Mouse (Mus musculus) heart, postnatal 0 days (tissue): ENCODE data around the gene Arl8a. TPM values are rescaled to one million over a fixed set of nuclear protein-coding genes. Genes with fewer than 3 reads are reported as not detected.

ENCODE experiments used
- ATAC-seq: fragments of 200-750 bp; cut with Nextera tagmentation; 2 replicates; pipeline ENCODE4 v1.8.0; 2017; ENCODE audit warnings: low read depth, moderate number of reproducible peaks, moderate library complexity; ENCODE audit not compliant: insufficient read depth
- DNase-seq: peaks from one replicate; pipeline ENCODE4 v3.0.0-alpha.2; 2016; ENCODE audit warnings: low spot score
- H3K27ac ChIP-seq: fragments of 300-500 bp; sonication (generic); 2 replicates; pipeline ENCODE4 v1.5.1; 2014; ENCODE audit warnings: low read depth, mild to moderate bottlenecking
- H3K27me3 ChIP-seq: fragments of 300-500 bp; sonication (generic); 2 replicates; pipeline ENCODE4 v1.6.1; 2014; ENCODE audit warnings: low read length, mixed read lengths; ENCODE audit not compliant: control insufficient read depth, insufficient read depth
- H3K36me3 ChIP-seq: fragments of 300-500 bp; sonication (generic); replicated peaks from 2 replicates; pipeline ENCODE4 v1.6.1; 2014; ENCODE audit warnings: low read length, mixed read lengths; ENCODE audit not compliant: control insufficient read depth, insufficient read depth
- H3K4me1 ChIP-seq: fragments of 300-500 bp; sonication (generic); 2 replicates; pipeline ENCODE4 v1.6.1; 2014; ENCODE audit warnings: antibody characterized with exemption; ENCODE audit not compliant: control insufficient read depth, insufficient read depth
- H3K4me2 ChIP-seq: fragments of 300-500 bp; sonication (generic); 2 replicates; pipeline ENCODE4 v1.6.1; 2014; ENCODE audit warnings: low read depth, mild to moderate bottlenecking, low read length, moderate library complexity
- H3K4me3 ChIP-seq: fragments of 300-500 bp; sonication (generic); 2 replicates; pipeline ENCODE4 v1.5.1; 2014; ENCODE audit warnings: low read depth, low read length
- H3K9ac ChIP-seq: fragments of 300-500 bp; sonication (generic); replicated peaks from 2 replicates; pipeline ENCODE4 v1.6.1; 2014; ENCODE audit warnings: low read depth, low read length, mixed read lengths
- H3K9me3 ChIP-seq: fragments of 300-500 bp; sonication (generic); replicated peaks from 2 replicates; pipeline ENCODE4 v1.6.1; 2016; ENCODE audit warnings: low read length; ENCODE audit not compliant: control insufficient read depth
- CTCF ChIP-seq: IDR thresholded peaks from 2 replicates; pipeline ENCODE4 v1.5.1; 2016; ENCODE audit warnings: antibody characterized with exemption, control low read depth, low read depth
- EP300 ChIP-seq: IDR thresholded peaks from 2 replicates; pipeline ENCODE4 v1.6.1; 2016; ENCODE audit warnings: antibody characterized with exemption, low read depth
- WGBS: fragments of 180-500 bp; shearing (Covaris S2); extraction: QIAGEN DNeasy Blood & Tissue Kit; methylation state at CpG from one replicate; pipeline ENCODE4 v1.1.7; 2014; 5-methylcytosine and 5-hydroxymethylcytosine counted together
- polyA plus RNA-seq: library from polyadenylated mRNA; unstranded; fragments of >200 nt; fragmentation: Nextera tagmentation; extraction: Ambion mirVana; gene quantifications from 2 replicates; pipeline ENCODE4 v1.2.1, GENCODE M21; 2015
- total RNA-seq: library from RNA; depleted of rRNA; stranded (reverse); fragments of >200 nt; gene quantifications from 2 replicates; pipeline ENCODE4 v1.2.3, GENCODE M21; 2014; ENCODE audit warnings: low replicate concordance

Gene Arl8a
- total and polyA plus RNA-seq, 2 experiments from 2014 or later: 35.3 to 43.4 TPM

DNA sequence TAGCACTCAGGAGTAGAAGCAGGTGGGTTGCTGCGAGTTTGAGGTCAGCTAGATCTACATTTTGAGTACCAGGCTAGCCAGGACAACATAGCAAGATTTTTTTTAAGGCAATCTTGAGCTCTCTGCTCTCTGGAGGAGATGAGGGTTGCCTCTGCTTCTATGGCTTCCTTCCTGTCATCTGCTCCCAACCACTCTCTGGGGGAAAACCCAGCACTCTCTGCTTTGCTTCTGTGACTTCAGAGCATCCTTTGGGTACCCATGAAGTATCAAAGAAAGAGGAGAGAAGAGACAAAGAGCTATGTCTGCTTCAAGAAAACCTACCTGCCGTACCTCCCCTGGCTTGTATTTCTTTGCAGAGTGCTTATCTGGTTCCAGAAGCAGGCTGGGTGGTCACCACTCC lies 2.7 kb upstream of the Arl8a start:
- 82% methylated on average over 2 of the region's 2 CpGs for WGBS

DNA sequence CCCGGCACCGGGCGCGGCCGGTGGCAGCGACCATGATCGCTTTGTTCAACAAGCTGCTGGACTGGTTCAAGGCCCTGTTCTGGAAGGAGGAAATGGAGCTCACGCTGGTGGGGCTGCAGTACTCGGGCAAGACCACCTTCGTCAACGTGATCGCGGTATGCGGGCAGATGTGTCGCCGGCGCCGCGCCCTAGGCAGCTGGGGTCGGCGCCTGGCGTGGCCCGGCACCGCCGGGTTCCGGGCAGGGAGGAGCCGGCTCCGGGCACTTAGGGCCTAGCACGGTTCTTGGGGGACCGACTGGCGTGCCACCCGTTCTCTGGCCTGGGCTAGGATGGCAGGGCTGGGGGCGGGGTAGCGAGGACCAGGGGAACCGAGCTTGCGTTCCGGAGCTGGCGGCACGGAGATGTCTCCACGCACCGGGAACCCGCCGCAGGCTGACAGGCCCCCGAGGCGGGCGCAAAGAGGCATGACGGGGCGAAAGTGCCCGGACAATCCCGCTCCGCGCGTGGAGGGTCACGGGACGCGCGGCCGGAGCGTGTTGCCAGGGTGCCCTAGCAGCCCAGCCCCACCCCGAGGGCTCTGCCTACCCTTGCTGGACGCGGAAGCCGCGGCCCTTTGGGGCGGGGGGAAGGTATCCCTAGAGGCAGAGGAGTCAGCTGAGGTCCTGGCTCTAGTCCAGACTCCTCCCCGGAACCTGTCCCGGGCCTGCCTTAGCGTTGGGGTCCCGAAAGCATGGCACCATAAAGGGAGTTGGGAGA lies 500 bp downstream of the Arl8a start:
- TF ChIP-seq CTCF (no peak), EP300 (no peak)
- Histone ChIP-seq H3K36me3 (peaks cover 5% of the 10 kb centered on the region), H3K9me3 (no peaks in the 10 kb centered on the region), H3K4me1 (peaks cover 13% of the 10 kb centered on the region; the same call in 1 of the 2 replicates), H3K4me2 (peak overlapping the region; percentile 91), H3K27me3 (peaks cover 40% of the 10 kb centered on the region), H3K27ac (peak overlapping the region; percentile 91), H3K9ac (peak overlapping the region; percentile 89), H3K4me3 (peak overlapping the region; percentile 81)
- under 1% methylated on average over 69 of the region's 69 CpGs for WGBS
- peak; percentile 64 for DNase-seq
- peak; percentile 74 for ATAC-seq

More for the DNA sequence above, 2.7 kb upstream of the Arl8a start:
- peaks cover 13% of the 10 kb centered on the region; the same call in 1 of the 2 replicates for H3K4me1 ChIP-seq
- no peak overlapping the region for H3K27ac ChIP-seq
- H3K27me3 ChIP-seq: peaks cover 40% of the 10 kb centered on the region
- no peak for DNase-seq
- H3K4me2 ChIP-seq: no peak overlapping the region
- no peak overlapping the region for H3K9ac ChIP-seq
- ATAC-seq: no peak
- no peak overlapping the region for H3K4me3 ChIP-seq
- no peak for TF ChIP-seq EP300
- no peak for TF ChIP-seq CTCF
- no peaks in the 10 kb centered on the region for H3K36me3 ChIP-seq
- H3K9me3 ChIP-seq: no peaks in the 10 kb centered on the region

DNA sequence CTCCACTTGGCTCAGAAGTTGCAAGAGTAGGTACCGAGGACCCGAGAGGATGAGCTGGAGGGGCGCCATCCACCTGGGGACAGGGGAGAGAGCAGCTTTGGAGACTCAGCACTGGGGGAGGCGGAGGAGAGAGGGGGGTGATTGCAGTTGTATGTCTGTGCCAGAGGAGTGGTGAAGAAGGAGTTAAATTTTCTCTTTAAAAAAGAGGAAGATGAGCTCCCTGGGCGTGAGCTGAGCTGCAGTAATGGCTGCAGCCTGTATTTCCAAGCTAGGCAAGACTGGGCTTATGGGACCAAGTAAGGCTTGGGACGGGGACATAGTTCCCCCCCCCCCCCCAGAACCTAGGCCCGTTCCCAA lies 1.1 kb downstream of the Arl8a start:
- Histone ChIP-seq H3K4me3 (peak overlapping the region; percentile 81), H3K9me3 (no peaks in the 10 kb centered on the region), H3K27me3 (peaks cover 43% of the 10 kb centered on the region), H3K4me2 (peak overlapping the region; percentile 91), H3K9ac (peak overlapping the region; percentile 89), H3K27ac (peak overlapping the region; percentile 91; the same call in 1 of the 2 replicates), H3K4me1 (peaks cover 13% of the 10 kb centered on the region; the same call in 1 of the 2 replicates), H3K36me3 (peaks cover 10% of the 10 kb centered on the region)
- 20% methylated on average over 7 of the region's 7 CpGs for WGBS
- TF ChIP-seq CTCF (no peak), EP300 (no peak)
- no peak for DNase-seq
- 0 out of 2 replicates have a peak, but pooled peaks have one; percentile 1 for ATAC-seq

DNA sequence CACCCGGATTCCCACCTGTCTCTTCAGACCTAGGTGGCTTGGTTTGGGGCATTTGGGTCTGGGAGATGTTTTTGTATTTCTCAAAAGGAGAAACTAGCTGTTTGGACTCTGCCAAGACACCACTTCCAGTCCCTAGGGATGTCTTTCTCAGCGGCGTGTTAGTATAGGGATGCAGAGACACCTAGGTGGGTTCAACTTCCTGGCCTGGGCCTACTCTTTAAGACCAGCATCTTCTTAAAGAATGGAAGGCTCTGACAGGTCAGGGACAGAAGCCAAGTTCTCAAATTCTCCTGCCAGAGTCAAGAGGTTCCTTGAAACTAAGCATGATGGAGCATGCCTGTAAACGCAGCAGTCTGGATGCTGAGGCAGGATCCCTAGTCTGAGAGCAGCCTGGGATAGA lies 1.9 kb downstream of the Arl8a start:
- Histone ChIP-seq H3K9ac (no peak overlapping the region), H3K27ac (no peak overlapping the region), H3K4me2 (peak overlapping the region; percentile 91; the same call in 1 of the 2 replicates), H3K9me3 (no peaks in the 10 kb centered on the region), H3K27me3 (peaks cover 35% of the 10 kb centered on the region), H3K36me3 (peaks cover 11% of the 10 kb centered on the region), H3K4me1 (peaks cover 13% of the 10 kb centered on the region; the same call in 1 of the 2 replicates), H3K4me3 (peak overlapping the region; percentile 81)
- DNase-seq (no peak), ATAC-seq (no peak)
- 66% methylated on average over 4 of the region's 4 CpGs for WGBS
- TF ChIP-seq EP300: no peak
- TF ChIP-seq CTCF: no peak

DNA sequence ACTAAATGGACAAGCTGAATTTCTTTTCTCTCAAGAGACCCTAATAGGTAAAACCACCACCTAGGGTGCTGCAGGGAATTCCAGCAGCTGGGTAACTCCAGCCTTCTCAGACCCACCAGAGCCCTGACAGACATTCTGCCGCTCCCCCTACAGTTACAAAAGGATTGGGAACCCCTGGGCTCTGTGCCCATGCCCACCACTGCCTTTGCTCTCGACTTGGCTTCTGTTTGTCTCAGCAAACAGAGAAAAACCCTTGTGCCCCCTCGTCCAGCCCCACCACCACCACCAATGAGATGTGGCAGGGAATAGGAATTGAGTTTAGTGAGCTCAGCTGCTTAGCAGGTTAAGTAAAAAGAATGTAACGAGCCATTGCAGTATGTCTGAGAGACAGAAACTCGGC lies 2.4 kb downstream of the Arl8a start:
- Histone ChIP-seq H3K9ac (no peak overlapping the region), H3K9me3 (no peaks in the 10 kb centered on the region), H3K4me3 (no peak overlapping the region), H3K4me2 (no peak overlapping the region), H3K4me1 (peaks cover 13% of the 10 kb centered on the region; the same call in 1 of the 2 replicates), H3K27me3 (peaks cover 34% of the 10 kb centered on the region), H3K36me3 (peaks cover 11% of the 10 kb centered on the region), H3K27ac (no peak overlapping the region)
- no peak for TF ChIP-seq CTCF
- no peak for TF ChIP-seq EP300
- ATAC-seq (no peak), DNase-seq (no peak)
- 78% methylated on average over 5 of the region's 5 CpGs for WGBS
